Mouse (Mus musculus) T-cell, adult 66 days (primary cell): Measurements from ENCODE around the gene Edem1. TPM values are rescaled to one million over a fixed set of nuclear protein-coding genes. Genes with fewer than 3 reads are reported as not detected.

Experiments used
- total RNA-seq, 2 experiments: library from RNA; stranded (reverse); gene quantifications; 3 replicates in 1 of 2; 4 replicates in 1 of 2; pipeline ENCODE4 v1.2.4; 2023

The Edem1 gene
- 100 to 1,000 TPM; 141 to 151 TPM for total RNA-seq

GRCm38 (mm10) chr6:108828234-108828868, at the start of gene Edem1:
Gene Edem1, plus strand, starts transcription at chr6:108828641.

GRCm38 (mm10) chr6:108782526-108783183, 45.8 kb upstream of the Edem1 start, which contains the start of gene Arl8b:
Gene Arl8b, plus strand, starts transcription at chr6:108783099.

Other genes starting within 250 kb of the Edem1 start
- 10 to 100 TPM; 41.0 to 49.1 TPM for gene Bhlhe40, start 168.0 kb upstream of the Edem1 start, total RNA-seq
- 10 to 100 TPM; 37.4 to 45.6 TPM for gene Arl8b, start 45.5 kb upstream of the Edem1 start, total RNA-seq